Comparison of ENCODE assay signal across 14 mouse cellular contexts in genomic region chr9:20665925-20666324, GRCm38 (mm10). TPM values are rescaled to one million over a fixed set of nuclear protein-coding genes. Genes with fewer than 3 reads are reported as not detected.
DNase-seq lines count a peak whose midpoint lies in the region; ATAC-seq and TF ChIP-seq lines count a peak whose summit lies in the region.
"Had no signal": no experiment of that assay in that cellular context is flagged by ENCODE, and none has a peak within 500 bp of the region (broad histone marks: within the 10 kb centered on the region; RNA-seq: fewer than 3 reads in every experiment).

No protein-coding gene starts in this region.

- H3K4me3 ChIP-seq in left cerebral cortex, adult 2 months: no peak overlapping the region
- no peak overlapping the region for H3K4me3 ChIP-seq in hindbrain, embryonic 14.5 days (replicated peaks; ENCODE audit: low read length)
- H3K4me3 ChIP-seq in neural tube, embryonic 13.5 days: no peak overlapping the region
- H3K4me3 ChIP-seq in kidney, embryonic 15.5 days (replicated peaks): no peak overlapping the region
- H3K4me3 ChIP-seq: heart, embryonic 13.5 days; liver, embryonic 15.5 days had no signal

- peaks cover 45% of the 10 kb centered on the region for H3K36me3 ChIP-seq in hindbrain, embryonic 14.5 days (replicated peaks; ENCODE audit: control insufficient read depth, insufficient read depth)
- peaks cover 38% of the 10 kb centered on the region for H3K36me3 ChIP-seq in neural tube, embryonic 13.5 days
- H3K36me3 ChIP-seq in kidney, embryonic 15.5 days: peaks cover 44% of the 10 kb centered on the region

- no peak for DNase-seq in left cerebral cortex, adult 2 months (ENCODE audit: extremely low spot score in 1 of 2, low spot score in 2 of 2)
- no peak for DNase-seq in left cerebral cortex, adult 18-20 months (ENCODE audit: low spot score in 2 of 2)
- DNase-seq in embryo, embryonic 11 days: peak; percentile 64
- no peak for DNase-seq in hindbrain, embryonic 14.5 days (ENCODE audit: low spot score)
- no peak for DNase-seq in adrenal gland, postnatal 14 days
- DNase-seq: B cell, adult 2 months; gastrocnemius, postnatal 25 days; spleen, adult 18-20 months had no signal

- no peaks in the 10 kb centered on the region for H3K27me3 ChIP-seq in hindbrain, embryonic 14.5 days (ENCODE audit: control insufficient read depth, insufficient read depth, low read length)
- no peaks in the 10 kb centered on the region for H3K27me3 ChIP-seq in neural tube, embryonic 13.5 days
- H3K27me3 ChIP-seq in kidney, embryonic 15.5 days: no peaks in the 10 kb centered on the region
- H3K27me3 ChIP-seq: heart, embryonic 13.5 days; liver, embryonic 15.5 days had no signal

- no peak overlapping the region for H3K9ac ChIP-seq in hindbrain, embryonic 14.5 days
- H3K9ac ChIP-seq in neural tube, embryonic 13.5 days: no peak overlapping the region
- H3K9ac ChIP-seq in kidney, embryonic 15.5 days: no peak overlapping the region
- H3K9ac ChIP-seq: heart, embryonic 13.5 days; liver, embryonic 15.5 days had no signal

- H3K4me1 ChIP-seq in hindbrain, embryonic 14.5 days (replicated peaks; ENCODE audit: control insufficient read depth, insufficient read depth, low read length): peaks cover 40% of the 10 kb centered on the region
- peaks cover 58% of the 10 kb centered on the region for H3K4me1 ChIP-seq in neural tube, embryonic 13.5 days (replicated peaks)
- H3K4me1 ChIP-seq in kidney, embryonic 15.5 days: peaks cover 40% of the 10 kb centered on the region

- H3K27ac ChIP-seq in left cerebral cortex, adult 2 months: peak overlapping the region; percentile 95
- peak overlapping the region; percentile 84 for H3K27ac ChIP-seq in hindbrain, embryonic 14.5 days
- H3K27ac ChIP-seq in neural tube, embryonic 13.5 days (replicated peaks): peak overlapping the region; percentile 94
- no peak overlapping the region for H3K27ac ChIP-seq in kidney, embryonic 15.5 days
- H3K27ac ChIP-seq: heart, embryonic 13.5 days; liver, embryonic 15.5 days had no signal

- intact Hi-C loops in left cerebral cortex, adult 2 months (cut with DNase I): loop anchor here (1.0 kb wide), 1 partner anchor 61 kb away; no protein-coding TSS in a partner anchor

- WGBS in hindbrain, embryonic 14.5 days: 10% methylated on average over 8 of the region's 8 CpGs
- 13% methylated on average over 8 of the region's 8 CpGs for WGBS in neural tube, embryonic 13.5 days
- WGBS in kidney, embryonic 15.5 days: 20% methylated on average over 8 of the region's 8 CpGs

- no peak for ATAC-seq in hindbrain, embryonic 14.5 days (ENCODE audit: low FRiP score)
- no peak for ATAC-seq in neural tube, embryonic 13.5 days (ENCODE audit: low read depth)
- no peak for ATAC-seq in kidney, embryonic 15.5 days (replicated peaks; ENCODE audit: low FRiP score)
- no peak for ATAC-seq in cerebellum, adult (ENCODE audit: insufficient number of reproducible peaks, low FRiP score, low TSS enrichment)
- ATAC-seq: inflammation-experienced regulatory T-cells, adult 6 months had no signal

- no peak for TF ChIP-seq CTCF in left cerebral cortex, adult 2 months (IDR thresholded peaks at IDR 0.05)

- H3K9me3 ChIP-seq in hindbrain, embryonic 14.5 days (ENCODE audit: control insufficient read depth, low read length): no peaks in the 10 kb centered on the region
- H3K9me3 ChIP-seq in neural tube, embryonic 13.5 days: no peaks in the 10 kb centered on the region
- H3K9me3 ChIP-seq in kidney, embryonic 15.5 days (replicated peaks): no peaks in the 10 kb centered on the region
- H3K9me3 ChIP-seq: heart, embryonic 13.5 days; liver, embryonic 15.5 days had no signal

- H3K4me2 ChIP-seq in hindbrain, embryonic 14.5 days (replicated peaks): no peak overlapping the region
- H3K4me2 ChIP-seq in neural tube, embryonic 13.5 days: no peak overlapping the region
- H3K4me2 ChIP-seq in kidney, embryonic 15.5 days: no peak overlapping the region
- H3K4me2 ChIP-seq: heart, embryonic 13.5 days had no signal

RNA-seq across cellular contexts. Expression of gene Pin1, which starts 14.0 kb away (rescaled TPM):
- 10 to 100 TPM; 40.0 to 41.5 TPM for total RNA-seq in left cerebral cortex, adult 2 months (2021)
- 10 to 100 TPM; 40.4 to 42.3 TPM for total RNA-seq in left cerebral cortex, adult 18-20 months (2021)
- polyA plus RNA-seq in hindbrain, embryonic 14.5 days (2014; fragmentation: Nextera tagmentation; extraction: Ambion mirVana): 64.5 and 64.6 TPM in 2 replicates
- 55.4 and 58.9 TPM in 2 replicates for polyA plus RNA-seq in neural tube, embryonic 13.5 days (2015; fragmentation: Nextera tagmentation; extraction: Ambion mirVana)
- 55.3 and 55.4 TPM in 2 replicates for polyA plus RNA-seq in kidney, embryonic 15.5 days (2015; fragmentation: Nextera tagmentation; extraction: Ambion mirVana)
- total RNA-seq in adrenal gland, postnatal 14 days (2021): 20.1 and 20.2 TPM in 2 replicates

RNA-seq across cellular contexts. Expression of gene Fbxl12, which starts 21.4 kb away (rescaled TPM):
- total RNA-seq in left cerebral cortex, adult 2 months (2021): 10 to 100 TPM; 26.4 to 28.6 TPM
- total RNA-seq in left cerebral cortex, adult 18-20 months (2021): 10 to 100 TPM; 21.9 to 22.6 TPM
- 10.2 and 10.5 TPM in 2 replicates for polyA plus RNA-seq in hindbrain, embryonic 14.5 days (2014; fragmentation: Nextera tagmentation; extraction: Ambion mirVana)
- 16.0 and 16.2 TPM in 2 replicates for polyA plus RNA-seq in neural tube, embryonic 13.5 days (2015; fragmentation: Nextera tagmentation; extraction: Ambion mirVana)
- polyA plus RNA-seq in kidney, embryonic 15.5 days (2015; fragmentation: Nextera tagmentation; extraction: Ambion mirVana): 21.1 and 22.2 TPM in 2 replicates
- total RNA-seq in adrenal gland, postnatal 14 days (2021): 15.3 and 18.7 TPM in 2 replicates

RNA-seq across cellular contexts. Expression of gene Ubl5, which starts 23.2 kb away (rescaled TPM):
- total RNA-seq in left cerebral cortex, adult 2 months (2021): 100 to 1,000 TPM; 289 to 312 TPM
- 100 to 1,000 TPM; 310 to 319 TPM for total RNA-seq in left cerebral cortex, adult 18-20 months (2021)
- 414 and 480 TPM in 2 replicates for polyA plus RNA-seq in hindbrain, embryonic 14.5 days (2014; fragmentation: Nextera tagmentation; extraction: Ambion mirVana)
- polyA plus RNA-seq in neural tube, embryonic 13.5 days (2015; fragmentation: Nextera tagmentation; extraction: Ambion mirVana): 479 and 545 TPM in 2 replicates
- polyA plus RNA-seq in kidney, embryonic 15.5 days (2015; fragmentation: Nextera tagmentation; extraction: Ambion mirVana): 385 and 422 TPM in 2 replicates
- total RNA-seq in adrenal gland, postnatal 14 days (2021): 308 TPM in 2 replicates
